23 mouse cellular contexts compared by ENCODE assay signal in genomic region chrX:38185520-38185919, GRCm38 (mm10). TPM values are rescaled to one million over a fixed set of nuclear protein-coding genes. Genes with fewer than 3 reads are reported as not detected.
DNase-seq lines count a peak whose midpoint lies in the region; TF ChIP-seq lines count a peak whose summit lies in the region.
"Had no signal": no experiment of that assay in that cellular context is flagged by ENCODE, and none has a peak within 500 bp of the region (broad histone marks: within the 10 kb centered on the region; RNA-seq: fewer than 3 reads in every experiment).

No protein-coding gene starts in this region.

- peaks cover 9% of the 10 kb centered on the region for H3K79me2 ChIP-seq in MEL (ENCODE audit: control insufficient read depth, insufficient read depth, low read length, poor library complexity)

- TF ChIP-seq CTCF in ES-Bruce4 (IDR thresholded peaks at IDR 0.05; ENCODE audit: low read depth, low read length) (no peak), MEL (IDR thresholded peaks at IDR 0.05 in 2 of 3, conservative IDR thresholded peaks at IDR 0.05 in 1 of 3; ENCODE audit: control insufficient read depth in 1 of 3, insufficient read depth in 1 of 3, low read depth in 2 of 3, low read length in 3 of 3, poor library complexity in 1 of 3, severe bottlenecking in 1 of 3) (no peak)

- H3K36me3 ChIP-seq in ES-Bruce4 (ENCODE audit: control insufficient read depth, insufficient read depth, low read length, poor library complexity, severe bottlenecking) (no peaks in the 10 kb centered on the region), MEL (ENCODE audit: control insufficient read depth in 1 of 2, insufficient read depth in 2 of 2, low read length in 2 of 2) (no peaks in the 10 kb centered on the region)
- no peaks in the 10 kb centered on the region for H3K36me3 ChIP-seq in hindbrain, embryonic 10.5 days
- H3K36me3 ChIP-seq: embryonic facial prominence, embryonic 13.5 days; embryonic facial prominence, embryonic 15.5 days; forebrain, embryonic 10.5 days; forebrain, embryonic 15.5 days had no signal

- TF ChIP-seq RAD21 in MEL (IDR thresholded peaks at IDR 0.05; ENCODE audit: low read depth, low read length): no peak

- no peaks in the 10 kb centered on the region for H3K9me3 ChIP-seq in ES-Bruce4 (replicated peaks; ENCODE audit: control insufficient read depth, insufficient read depth, low read length, poor library complexity, severe bottlenecking)
- H3K9me3 ChIP-seq in MEL (replicated peaks; ENCODE audit: insufficient read depth, low read length): no peaks in the 10 kb centered on the region
- 0 out of 2 replicates have a peak, but pooled peaks cover 5% of the 10 kb centered on the region for H3K9me3 ChIP-seq in hindbrain, embryonic 10.5 days
- H3K9me3 ChIP-seq: embryonic facial prominence, embryonic 13.5 days; embryonic facial prominence, embryonic 15.5 days; forebrain, embryonic 10.5 days; forebrain, embryonic 13.5 days; forebrain, embryonic 15.5 days had no signal

- H3K9ac ChIP-seq in ES-Bruce4 (ENCODE audit: low read depth, poor library complexity, severe bottlenecking): no peak overlapping the region
- no peak overlapping the region for H3K9ac ChIP-seq in MEL (ENCODE audit: control insufficient read depth, low read depth, low read length, poor library complexity, severe bottlenecking)
- H3K9ac ChIP-seq: embryonic facial prominence, embryonic 13.5 days; embryonic facial prominence, embryonic 15.5 days; forebrain, embryonic 13.5 days; forebrain, embryonic 15.5 days; forebrain, postnatal 0 days had no signal

- 24% methylated on average over 2 of the region's 2 CpGs for WGBS in hindbrain, embryonic 10.5 days

- TF ChIP-seq POLR2A in ES-Bruce4 (IDR thresholded peaks at IDR 0.05; ENCODE audit: insufficient read depth, low read length): no peak
- TF ChIP-seq POLR2A in MEL (IDR thresholded peaks at IDR 0.05; ENCODE audit: control insufficient read depth in 1 of 2, insufficient read depth in 1 of 2, low read depth in 1 of 2, low read length in 2 of 2, poor library complexity in 1 of 2): no peak

- H3K27ac ChIP-seq in ES-Bruce4 (ENCODE audit: insufficient read depth, low read length) (peak overlapping the region; percentile 91), MEL (ENCODE audit: control insufficient read depth, low read depth, low read length) (no peak overlapping the region)
- H3K27ac ChIP-seq in hindbrain, embryonic 10.5 days: no peak overlapping the region
- H3K27ac ChIP-seq: embryonic facial prominence, embryonic 13.5 days; embryonic facial prominence, embryonic 15.5 days; forebrain, embryonic 10.5 days; forebrain, embryonic 13.5 days; forebrain, embryonic 15.5 days had no signal

- peaks cover 2% of the 10 kb centered on the region for H3K4me1 ChIP-seq in ES-Bruce4 (ENCODE audit: control insufficient read depth, insufficient read depth, low read length)
- peaks cover 0 to 2% of the 10 kb centered on the region in 2 experiments; a peak in 1 of 4 replicates for H3K4me1 ChIP-seq in MEL (ENCODE audit: control insufficient read depth in 1 of 2, insufficient read depth in 2 of 2, low read length in 2 of 2)
- H3K4me1 ChIP-seq in hindbrain, embryonic 10.5 days (replicated peaks): no peaks in the 10 kb centered on the region
- H3K4me1 ChIP-seq: embryonic facial prominence, embryonic 13.5 days; embryonic facial prominence, embryonic 15.5 days; forebrain, embryonic 13.5 days had no signal

- DNase-seq in A20 (ENCODE audit: low read depth, low spot score): peak; percentile 26
- peak; percentile 26 for DNase-seq in MEL (ENCODE audit: low read depth, low spot score)
- DNase-seq in layer of hippocampus, postnatal 14 days (ENCODE audit: low spot score in 2 of 2): no peak
- no peak for DNase-seq in adrenal gland, postnatal 4 days (ENCODE audit: low spot score in 2 of 2)
- no peak for DNase-seq in hindbrain, embryonic 10.5 days (ENCODE audit: low spot score)
- DNase-seq: adrenal gland, adult 8-10 months; adrenal gland, postnatal 14 days; adrenal gland, postnatal 36 days; cerebellum, adult 11 months; cerebellum, adult 18-20 months; cerebellum, adult 8-10 months; cerebellum, adult 9-11 months; cerebellum, postnatal 14 days; cerebellum, postnatal 36 days; embryo, embryonic 11 days; forebrain, postnatal 0 days had no signal

- H3K27me3 ChIP-seq in ES-Bruce4 (ENCODE audit: control insufficient read depth, insufficient read depth, low read length, poor library complexity, severe bottlenecking): no peaks in the 10 kb centered on the region
- no peaks in the 10 kb centered on the region for H3K27me3 ChIP-seq in MEL (ENCODE audit: control insufficient read depth in 1 of 2, insufficient read depth in 2 of 2, low read length in 2 of 2)
- no peaks in the 10 kb centered on the region for H3K27me3 ChIP-seq in hindbrain, embryonic 10.5 days (ENCODE audit: insufficient read depth, poor library complexity, severe bottlenecking)
- H3K27me3 ChIP-seq: embryonic facial prominence, embryonic 13.5 days; embryonic facial prominence, embryonic 15.5 days; forebrain, embryonic 13.5 days; forebrain, embryonic 15.5 days had no signal

- TF ChIP-seq EP300 in ES-Bruce4 (IDR thresholded peaks at IDR 0.05; ENCODE audit: insufficient read depth, low read depth, low read length) (no peak), MEL (IDR thresholded peaks at IDR 0.05; ENCODE audit: low read depth in 1 of 2, low read length in 2 of 2) (no peak)

- H3K4me3 ChIP-seq in ES-Bruce4 (ENCODE audit: low read depth, low read length): no peak overlapping the region
- H3K4me3 ChIP-seq in MEL (ENCODE audit: control insufficient read depth in 1 of 2, insufficient read depth in 1 of 2, low read depth in 2 of 2, low read length in 2 of 2): no peak overlapping the region
- H3K4me3 ChIP-seq in hindbrain, embryonic 10.5 days: no peak overlapping the region
- H3K4me3 ChIP-seq: embryonic facial prominence, embryonic 13.5 days; embryonic facial prominence, embryonic 15.5 days; erythroblast, embryonic 14.5 days; forebrain, embryonic 10.5 days; forebrain, embryonic 13.5 days; forebrain, embryonic 15.5 days had no signal

TF ChIP-seq in MEL, 35 proteins besides CTCF, POLR2A, EP300 and RAD21:
- no peak for TF ChIP-seq GABPA (IDR thresholded peaks at IDR 0.05; ENCODE audit: low read depth, low read length)
- peak; percentile 28; the same call in 1 of the 2 replicates for TF ChIP-seq GATA1 (IDR thresholded peaks at IDR 0.05; ENCODE audit: low read depth, low read length)
TF ChIP-seq in MEL: peak in this region for 1.

RNA-seq across cellular contexts. Expression of gene Zbtb33, which starts 4.1 kb away (rescaled TPM):
- polyA plus RNA-seq in ES-Bruce4 (2011; ENCODE audit: insufficient read depth, insufficient read length, low read depth, missing spikeins): 18.4 and 18.7 TPM in 2 replicates
- 6.5 and 7.0 TPM in 2 replicates for total RNA-seq in MEL (2012; rRNA removed)
- polyA plus RNA-seq in MEL (2012; ENCODE audit: insufficient read depth in 1 of 2, insufficient read length in 2 of 2, low read depth in 1 of 2, low replicate concordance in 2 of 2, missing spikeins in 1 of 2): 1 to 10 TPM in 1 of 2 experiments, not detected in 1; 6.6 TPM
- total RNA-seq in layer of hippocampus, postnatal 14 days (2021): 10 to 100 TPM; 21.6 to 22.8 TPM
- total RNA-seq in adrenal gland, postnatal 4 days (2021): 10 to 100 TPM; 32.0 to 34.8 TPM
- 3.9 and 4.4 TPM in 2 replicates for polyA plus RNA-seq in hindbrain, embryonic 10.5 days (2016; fragmentation: Nextera tagmentation; extraction: Ambion mirVana)

Comparison
In these comparisons a context has a peak if more than half of its experiments do, and no peak if none do; other contexts are left out.
1. DNase-seq: peak in A20 (single experiment) and MEL (single experiment); none in layer of hippocampus, postnatal 14 days (0 of 2), adrenal gland, postnatal 4 days (0 of 2) and hindbrain, embryonic 10.5 days (single experiment).